ENCODE assay signal across 8 mouse cellular contexts in genomic region chr14:34662478-34662826, GRCm38 (mm10). TPM values are rescaled to one million over a fixed set of nuclear protein-coding genes. Genes with fewer than 3 reads are reported as not detected.
DNase-seq lines count a peak whose midpoint lies in the region; ATAC-seq and TF ChIP-seq lines count a peak whose summit lies in the region.

No protein-coding gene starts in this region.

- H3K36me3 ChIP-seq in heart, embryonic 12.5 days: no peaks in the 10 kb centered on the region
- H3K36me3 ChIP-seq in ES-Bruce4 (ENCODE audit: control insufficient read depth, insufficient read depth, low read length, poor library complexity, severe bottlenecking): no peaks in the 10 kb centered on the region
- no peaks in the 10 kb centered on the region for H3K36me3 ChIP-seq in forebrain, embryonic 15.5 days
- H3K36me3 ChIP-seq in liver, embryonic 15.5 days (replicated peaks): no peaks in the 10 kb centered on the region

- H3K27ac ChIP-seq in heart, embryonic 12.5 days (ENCODE audit: poor library complexity, severe bottlenecking): peak overlapping the region; percentile 38; the same call in 1 of the 2 replicates
- H3K27ac ChIP-seq in ES-Bruce4 (ENCODE audit: insufficient read depth, low read length): peak overlapping the region; percentile 89
- no peak overlapping the region for H3K27ac ChIP-seq in forebrain, embryonic 15.5 days (replicated peaks)
- peak overlapping the region; percentile 100 for H3K27ac ChIP-seq in liver, embryonic 15.5 days (replicated peaks)

- H3K27me3 ChIP-seq in heart, embryonic 12.5 days (replicated peaks): no peaks in the 10 kb centered on the region
- H3K27me3 ChIP-seq in ES-Bruce4 (ENCODE audit: control insufficient read depth, insufficient read depth, low read length, poor library complexity, severe bottlenecking): no peaks in the 10 kb centered on the region
- peaks cover 31% of the 10 kb centered on the region for H3K27me3 ChIP-seq in forebrain, embryonic 15.5 days
- H3K27me3 ChIP-seq in liver, embryonic 15.5 days: no peaks in the 10 kb centered on the region

- no peak for DNase-seq in heart, adult 8-10 months (ENCODE audit: low spot score)
- no peak for DNase-seq in frontal cortex, postnatal 36 days (ENCODE audit: low spot score in 2 of 2)
- DNase-seq in urinary bladder, adult 2 months (ENCODE audit: low spot score): no peak

- TF ChIP-seq EP300 in ES-Bruce4 (IDR thresholded peaks at IDR 0.05; ENCODE audit: insufficient read depth, low read depth, low read length): no peak

- H3K4me3 ChIP-seq in heart, embryonic 12.5 days: peak overlapping the region; percentile 63
- H3K4me3 ChIP-seq in ES-Bruce4 (ENCODE audit: low read depth, low read length): peak overlapping the region; percentile 63
- H3K4me3 ChIP-seq in forebrain, embryonic 15.5 days: peak overlapping the region; percentile 49
- peak overlapping the region; percentile 69 for H3K4me3 ChIP-seq in liver, embryonic 15.5 days (replicated peaks)

- no peak for ATAC-seq in heart, embryonic 12.5 days (ENCODE audit: insufficient number of reproducible peaks, low FRiP score)
- 0 out of 2 replicates have a peak, but pooled peaks have one; percentile 46 for ATAC-seq in forebrain, embryonic 15.5 days (replicated peaks)
- no peak for ATAC-seq in liver, embryonic 15.5 days (ENCODE audit: insufficient read depth)
- ATAC-seq in CD4-positive, CD25-positive, alpha-beta regulatory T cell, adult 4 months: no peak

- H3K4me2 ChIP-seq in heart, embryonic 12.5 days: peak overlapping the region; percentile 98
- peak overlapping the region; percentile 85 for H3K4me2 ChIP-seq in forebrain, embryonic 15.5 days (replicated peaks)
- peak overlapping the region; percentile 91 for H3K4me2 ChIP-seq in liver, embryonic 15.5 days

- WGBS in heart, embryonic 12.5 days: 14% methylated on average over 4 of the region's 4 CpGs
- 3% methylated on average over 4 of the region's 4 CpGs for WGBS in forebrain, embryonic 15.5 days
- 12% methylated on average over 4 of the region's 4 CpGs for WGBS in liver, embryonic 15.5 days (ENCODE audit: insufficient replicate concordance)

- no peak for TF ChIP-seq CTCF in ES-Bruce4 (IDR thresholded peaks at IDR 0.05; ENCODE audit: low read depth, low read length)

- peaks cover 15% of the 10 kb centered on the region for H3K4me1 ChIP-seq in heart, embryonic 12.5 days (replicated peaks)
- H3K4me1 ChIP-seq in ES-Bruce4 (ENCODE audit: control insufficient read depth, insufficient read depth, low read length): peaks cover 5% of the 10 kb centered on the region
- peaks cover 18% of the 10 kb centered on the region for H3K4me1 ChIP-seq in forebrain, embryonic 15.5 days
- peaks cover 45% of the 10 kb centered on the region for H3K4me1 ChIP-seq in liver, embryonic 15.5 days (replicated peaks)

- H3K9ac ChIP-seq in heart, embryonic 12.5 days: peak overlapping the region; percentile 60
- peak overlapping the region; percentile 69 for H3K9ac ChIP-seq in ES-Bruce4 (ENCODE audit: low read depth, poor library complexity, severe bottlenecking)
- H3K9ac ChIP-seq in forebrain, embryonic 15.5 days (replicated peaks): peak overlapping the region; percentile 60
- peak overlapping the region; percentile 80 for H3K9ac ChIP-seq in liver, embryonic 15.5 days

- no peak for TF ChIP-seq POLR2A in ES-Bruce4 (IDR thresholded peaks at IDR 0.05; ENCODE audit: insufficient read depth, low read length)

- peaks cover 3% of the 10 kb centered on the region; the same call in 1 of the 2 replicates for H3K9me3 ChIP-seq in heart, embryonic 12.5 days (replicated peaks)
- H3K9me3 ChIP-seq in ES-Bruce4 (replicated peaks; ENCODE audit: control insufficient read depth, insufficient read depth, low read length, poor library complexity, severe bottlenecking): peaks cover 5% of the 10 kb centered on the region; the same call in 1 of the 2 replicates
- no peaks in the 10 kb centered on the region for H3K9me3 ChIP-seq in forebrain, embryonic 15.5 days
- H3K9me3 ChIP-seq in liver, embryonic 15.5 days (replicated peaks): no peaks in the 10 kb centered on the region

RNA-seq across cellular contexts. Expression of gene Wapl, which starts 11.3 kb away (rescaled TPM):
- 24.0 and 25.1 TPM in 2 replicates for polyA plus RNA-seq in heart, embryonic 12.5 days (2016; fragmentation: Nextera tagmentation; extraction: Ambion mirVana)
- 10 to 100 TPM; 36.1 to 39.1 (median 37.7) TPM for total RNA-seq in heart, adult 8-10 months (2022)
- 205 and 231 TPM in 2 replicates for polyA plus RNA-seq in ES-Bruce4 (2011; ENCODE audit: insufficient read depth, insufficient read length, low read depth, missing spikeins)
- 21.6 and 22.3 TPM in 2 replicates for polyA plus RNA-seq in forebrain, embryonic 15.5 days (2015; fragmentation: Nextera tagmentation; extraction: Ambion mirVana)
- polyA plus RNA-seq in liver, embryonic 15.5 days (2015; fragmentation: Nextera tagmentation; extraction: Ambion mirVana): 22.9 TPM in 2 replicates
- polyA plus RNA-seq in urinary bladder, adult 2 months (2012; rRNA removed): 27.8 and 28.7 TPM in 2 replicates
- 10 to 100 TPM; 49.1 to 49.9 TPM for polyA plus RNA-seq in CD4-positive, CD25-positive, alpha-beta regulatory T cell, adult 4 months (2017; shearing (Covaris generic))
